In the genomic region with DNA sequence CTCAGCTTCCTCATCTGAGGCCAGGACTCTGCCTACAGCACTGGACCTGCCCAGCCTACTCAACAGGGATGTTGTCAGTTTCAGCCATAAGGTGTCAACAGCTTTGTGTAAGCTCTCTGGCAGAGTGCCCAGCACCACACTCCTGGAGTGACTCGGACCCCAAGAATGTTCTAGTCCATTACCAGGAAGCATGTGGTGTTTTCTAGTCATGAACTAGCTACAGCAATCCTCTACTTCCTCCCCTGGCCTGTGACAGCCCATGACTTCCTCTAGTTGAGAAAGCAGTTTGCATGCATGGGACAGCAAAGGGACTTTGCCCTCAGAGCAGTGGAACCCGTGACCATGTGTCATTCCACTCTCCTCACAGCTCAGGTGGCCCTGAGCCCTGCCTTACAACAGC, we compare ENCODE assay signal across 7 mouse cellular contexts. TPM values are rescaled to one million over a fixed set of nuclear protein-coding genes. Genes with fewer than 3 reads are reported as not detected.
DNase-seq lines count a peak whose midpoint lies in the region; ATAC-seq and TF ChIP-seq lines count a peak whose summit lies in the region.
"Not testable (repeated sequence)": the region's sequence is repeated elsewhere in the genome, so short reads cannot be mapped to it uniquely, and the experiment has no call there.

No protein-coding gene starts in this region.

- not testable (repeated sequence) for H3K9ac ChIP-seq in intestine, embryonic 15.5 days; liver, adult 2 months (ENCODE audit: low read depth, low read length); lung, embryonic 14.5 days; stomach, embryonic 14.5 days (replicated peaks; ENCODE audit: low read depth, low read length)

- in situ Hi-C loops in Patski (cut with MboI; ENCODE audit: low pct_unique_long_range_greater_than_20kb) = not testable (repeated sequence)

- not testable (repeated sequence) for H3K4me3 ChIP-seq in intestine, embryonic 15.5 days (replicated peaks); liver, adult 2 months (ENCODE audit: insufficient read depth, low read depth, low read length); lung, embryonic 14.5 days (ENCODE audit: low read depth, low read length); stomach, embryonic 14.5 days (ENCODE audit: low read depth, low read length)

- peak; percentile 75 for ATAC-seq in Patski
- ATAC-seq in intestine, embryonic 15.5 days = peak; percentile 77
- peak; percentile 13; the same call in 1 of the 2 replicates for ATAC-seq in lung, embryonic 14.5 days (ENCODE audit: insufficient read depth)
- peak; percentile 72 for ATAC-seq in megakaryocyte progenitor cell, adult 5-6 weeks (replicated peaks; ENCODE audit: poor library complexity)
- ATAC-seq in stomach, embryonic 14.5 days (ENCODE audit: insufficient number of reproducible peaks, insufficient read depth, low FRiP score, low read depth) = peak; percentile 56; the same call in 1 of the 2 replicates

- H3K36me3 ChIP-seq in intestine, embryonic 15.5 days; liver, adult 2 months (ENCODE audit: control insufficient read depth, insufficient read depth, low read length); lung, embryonic 14.5 days (ENCODE audit: insufficient read depth); stomach, embryonic 14.5 days (ENCODE audit: control insufficient read depth, insufficient read depth, low read length): not testable (repeated sequence)

- H3K4me1 ChIP-seq in intestine, embryonic 15.5 days (replicated peaks); stomach, embryonic 14.5 days (ENCODE audit: control insufficient read depth, insufficient read depth, low read length): not testable (repeated sequence)
- H3K4me1 ChIP-seq in liver, adult 2 months (ENCODE audit: control insufficient read depth, insufficient read depth, low read length) = peaks cover 29% of the 10 kb centered on the region
- peaks cover 14% of the 10 kb centered on the region for H3K4me1 ChIP-seq in lung, embryonic 14.5 days (ENCODE audit: insufficient read depth)

- whole genome bisulfite sequencing in intestine, embryonic 15.5 days = 45% methylated on average over 2 of the region's 2 CpGs
- WGBS in liver, adult 2 months = 11% methylated on average over 2 of the region's 2 CpGs
- 31% methylated on average over 2 of the region's 2 CpGs for WGBS in lung, embryonic 14.5 days
- WGBS in stomach, embryonic 14.5 days = 55% methylated on average over 2 of the region's 2 CpGs

- not testable (repeated sequence) for H3K4me2 ChIP-seq in intestine, embryonic 15.5 days (replicated peaks); lung, embryonic 14.5 days; stomach, embryonic 14.5 days (replicated peaks; ENCODE audit: low read depth, low read length)

- DNase-seq in Patski (ENCODE audit: low read depth, low spot score); lung, embryonic 14.5 days: not testable (repeated sequence)
- peak; percentile 98 for DNase-seq in heart, adult 11 months
- DNase-seq in liver, adult 2 months (ENCODE audit: extremely low read depth, low read depth, low spot score) = peak; percentile 71

- not testable (repeated sequence) for H3K9me3 ChIP-seq in intestine, embryonic 15.5 days; lung, embryonic 14.5 days (ENCODE audit: low read depth, low read length); stomach, embryonic 14.5 days (ENCODE audit: control insufficient read depth, low read depth, low read length)

- POLR2A ChIA-PET in Patski (lab: Charles Lee) = not testable (repeated sequence)

- not testable (repeated sequence) for H3K79me2 ChIP-seq in liver, adult 2 months (ENCODE audit: control insufficient read depth, insufficient read depth, low read length)

- TF ChIP-seq POLR2A in liver, adult 2 months (IDR thresholded peaks at IDR 0.05; ENCODE audit: extremely low read depth, insufficient read depth, low read length) = not testable (repeated sequence)

- H3K27me3 ChIP-seq in Patski; intestine, embryonic 15.5 days (replicated peaks); liver, adult 2 months (ENCODE audit: control insufficient read depth, insufficient read depth, low read length); lung, embryonic 14.5 days (ENCODE audit: insufficient read depth, low read length); stomach, embryonic 14.5 days (ENCODE audit: control insufficient read depth, insufficient read depth, low read length): not testable (repeated sequence)

- TF ChIP-seq CTCF in Patski (IDR thresholded peaks at IDR 0.05); liver, adult 2 months (IDR thresholded peaks at IDR 0.05; ENCODE audit: low read depth, low read length); lung, embryonic 14.5 days (IDR thresholded peaks at IDR 0.05; ENCODE audit: low read depth): not testable (repeated sequence)

- H3K27ac ChIP-seq in intestine, embryonic 15.5 days; lung, embryonic 14.5 days (ENCODE audit: low read depth); stomach, embryonic 14.5 days (ENCODE audit: low read length): not testable (repeated sequence)
- peak overlapping the region; percentile 5; the same call in 1 of the 2 replicates for H3K27ac ChIP-seq in liver, adult 2 months (replicated peaks; ENCODE audit: insufficient read depth, low read depth, low read length)

- CTCF ChIA-PET in Patski (lab: Charles Lee) = not testable (repeated sequence)

RNA-seq across cellular contexts. Expression of gene Fth1, which starts 5.5 kb away (rescaled TPM):
- polyA plus RNA-seq in Patski (2021) = 2,141 TPM
- 1,893 and 1,941 TPM in 2 replicates for polyA plus RNA-seq in intestine, embryonic 15.5 days (2015; fragmentation: Nextera tagmentation; extraction: Ambion mirVana)
- total RNA-seq in liver, adult 2 months (2014; rRNA removed) = 1,154 and 1,241 TPM in 2 replicates
- 7,340 and 8,771 TPM in 2 replicates for polyA plus RNA-seq in liver, adult 2 months (2012; rRNA removed)
- 1,651 and 1,692 TPM in 2 replicates for polyA plus RNA-seq in lung, embryonic 14.5 days (2014; fragmentation: Nextera tagmentation; extraction: Ambion mirVana)
- total RNA-seq in megakaryocyte progenitor cell, adult 5-6 weeks (2015) = 1,115 and 1,144 TPM in 2 replicates
- total RNA-seq in megakaryocyte progenitor cell, adult 5-6 weeks (2017) = 325 and 354 TPM in 2 replicates
- polyA plus RNA-seq in stomach, embryonic 14.5 days (2014; fragmentation: Nextera tagmentation; extraction: Ambion mirVana) = 1,491 and 1,524 TPM in 2 replicates

RNA-seq across cellular contexts. Expression of gene Best1, which starts 26.6 kb away (rescaled TPM):
- polyA plus RNA-seq in Patski (2021) = not detected
- 0.50 and 0.58 TPM in 2 replicates for polyA plus RNA-seq in intestine, embryonic 15.5 days (2015; fragmentation: Nextera tagmentation; extraction: Ambion mirVana)
- not detected in 2 replicates for total RNA-seq in liver, adult 2 months (2014; rRNA removed)
- polyA plus RNA-seq in liver, adult 2 months (2012; rRNA removed) = 0.05 TPM in 1 of 2 replicates, not detected in the other
- 1.0 and 1.4 TPM in 2 replicates for polyA plus RNA-seq in lung, embryonic 14.5 days (2014; fragmentation: Nextera tagmentation; extraction: Ambion mirVana)
- total RNA-seq in megakaryocyte progenitor cell, adult 5-6 weeks (2015) = 0.15 and 1.1 TPM in 2 replicates
- not detected in 2 replicates for total RNA-seq in megakaryocyte progenitor cell, adult 5-6 weeks (2017)
- polyA plus RNA-seq in stomach, embryonic 14.5 days (2014; fragmentation: Nextera tagmentation; extraction: Ambion mirVana) = 0.35 and 0.72 TPM in 2 replicates

RNA-seq across cellular contexts. Expression of gene Rab3il1, which starts 26.6 kb away (rescaled TPM):
- 0.71 TPM for polyA plus RNA-seq in Patski (2021)
- 34.7 and 35.0 TPM in 2 replicates for polyA plus RNA-seq in intestine, embryonic 15.5 days (2015; fragmentation: Nextera tagmentation; extraction: Ambion mirVana)
- 3.1 and 4.0 TPM in 2 replicates for total RNA-seq in liver, adult 2 months (2014; rRNA removed)
- polyA plus RNA-seq in liver, adult 2 months (2012; rRNA removed) = 3.1 and 3.8 TPM in 2 replicates
- 30.9 and 34.0 TPM in 2 replicates for polyA plus RNA-seq in lung, embryonic 14.5 days (2014; fragmentation: Nextera tagmentation; extraction: Ambion mirVana)
- total RNA-seq in megakaryocyte progenitor cell, adult 5-6 weeks (2015) = 3.0 and 4.6 TPM in 2 replicates
- total RNA-seq in megakaryocyte progenitor cell, adult 5-6 weeks (2017) = 3.4 and 3.9 TPM in 2 replicates
- 26.0 and 28.6 TPM in 2 replicates for polyA plus RNA-seq in stomach, embryonic 14.5 days (2014; fragmentation: Nextera tagmentation; extraction: Ambion mirVana)

Comparison
In these comparisons a context has a peak if more than half of its experiments do, and no peak if none do; other contexts are left out.
1. ATAC-seq: peak in every context shown above with its lines; median percentile 77 in intestine, embryonic 15.5 days; 75 in Patski; 72 in megakaryocyte progenitor cell, adult 5-6 weeks; 56 in stomach, embryonic 14.5 days; 13 in lung, embryonic 14.5 days.